Mouse (Mus musculus): ENCODE measurements around the gene Tnrc18. TPM values are rescaled to one million over a fixed set of nuclear protein-coding genes. Genes with fewer than 3 reads are reported as not detected.

The Tnrc18 gene
- polyA plus RNA-seq, 1 experiment: 29.3 TPM

DNA sequence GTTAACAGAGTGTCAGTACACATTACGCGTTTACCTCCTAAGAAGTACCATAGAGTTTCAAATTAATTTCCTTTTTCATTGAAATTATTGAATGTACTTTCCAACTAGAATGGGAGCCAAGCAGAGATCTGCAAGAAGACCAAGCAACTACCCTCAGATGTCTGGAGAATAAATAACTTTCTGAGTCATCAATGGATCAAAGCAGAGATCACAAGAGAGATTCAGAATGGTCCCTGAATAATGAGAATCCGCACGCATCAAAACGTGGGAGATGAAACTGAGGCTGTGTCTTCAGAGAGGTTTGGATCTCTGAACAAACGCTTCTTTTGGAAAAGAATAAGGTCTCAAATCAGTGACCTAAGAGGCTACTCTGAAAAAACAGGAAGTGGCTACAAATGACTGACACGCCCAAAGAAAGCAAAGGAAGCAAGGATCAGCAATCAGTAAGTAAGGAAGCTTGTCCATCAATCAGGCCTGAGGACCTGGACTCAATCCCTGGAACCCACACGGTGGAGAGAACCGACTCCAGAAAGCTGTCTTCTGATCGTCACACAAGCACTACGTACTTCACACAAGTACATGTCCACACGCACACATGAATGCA lies 70.3 kb downstream of the Tnrc18 start:
- H3K27me3 ChIP-seq (ENCODE audit: control insufficient read depth, insufficient read depth, low read length): no peaks in the 10 kb centered on the region
- no peaks in the 10 kb centered on the region; the same call in 1 of the 2 replicates for H3K4me1 ChIP-seq (ENCODE audit: control insufficient read depth, insufficient read depth, low read length)
- H3K4me3 ChIP-seq (replicated peaks; ENCODE audit: insufficient read depth, low read depth, low read length): no peak overlapping the region
- 72% methylated on average over 12 of the region's 12 CpGs for WGBS
- H3K27ac ChIP-seq (ENCODE audit: insufficient read depth, low read length): no peak overlapping the region
- no peak for TF ChIP-seq POLR2A (IDR thresholded peaks at IDR 0.05; ENCODE audit: borderline replicate concordance, insufficient read depth, low read length)
- no peak for DNase-seq

GRCm38 (mm10) chr5:142739941-142740340 lies 77.5 kb downstream of the Tnrc18 start:
- Histone ChIP-seq H3K27ac (ENCODE audit: insufficient read depth, low read length) (no peak overlapping the region), H3K4me3 (replicated peaks; ENCODE audit: insufficient read depth, low read depth, low read length) (no peak overlapping the region), H3K4me1 (ENCODE audit: control insufficient read depth, insufficient read depth, low read length) (no peaks in the 10 kb centered on the region), H3K27me3 (ENCODE audit: control insufficient read depth, insufficient read depth, low read length) (no peaks in the 10 kb centered on the region)
- DNase-seq: no peak
- 45% methylated on average over 8 of the region's 8 CpGs for WGBS
- TF ChIP-seq POLR2A (IDR thresholded peaks at IDR 0.05; ENCODE audit: borderline replicate concordance, insufficient read depth, low read length) (no peak), CTCF (IDR thresholded peaks at IDR 0.05; ENCODE audit: borderline replicate concordance, insufficient read depth, low read depth, low read length) (no peak)

- 33% methylated on average over 11 of the region's 11 CpGs for WGBS
- H3K27ac ChIP-seq (ENCODE audit: insufficient read depth, low read length): no peak overlapping the region
These were observed 85.5 kb downstream of the Tnrc18 start for GRCm38 (mm10) chr5:142731916-142732315.

GRCm38 (mm10) chr5:142730295-142730694 lies 87.2 kb downstream of the Tnrc18 start:
- TF ChIP-seq POLR2A (IDR thresholded peaks at IDR 0.05; ENCODE audit: borderline replicate concordance, insufficient read depth, low read length) (no peak), CTCF (IDR thresholded peaks at IDR 0.05; ENCODE audit: borderline replicate concordance, insufficient read depth, low read depth, low read length) (no peak)

More at GRCm38 (mm10) chr5:142731916-142732315, 85.5 kb downstream of the Tnrc18 start:
- Histone ChIP-seq H3K27me3 (ENCODE audit: control insufficient read depth, insufficient read depth, low read length) (no peaks in the 10 kb centered on the region), H3K4me1 (ENCODE audit: control insufficient read depth, insufficient read depth, low read length) (no peaks in the 10 kb centered on the region), H3K4me3 (replicated peaks; ENCODE audit: insufficient read depth, low read depth, low read length) (no peak overlapping the region)
- DNase-seq: no peak
- TF ChIP-seq POLR2A (IDR thresholded peaks at IDR 0.05; ENCODE audit: borderline replicate concordance, insufficient read depth, low read length): no peak
- TF ChIP-seq CTCF (IDR thresholded peaks at IDR 0.05; ENCODE audit: borderline replicate concordance, insufficient read depth, low read depth, low read length): no peak

DNA sequence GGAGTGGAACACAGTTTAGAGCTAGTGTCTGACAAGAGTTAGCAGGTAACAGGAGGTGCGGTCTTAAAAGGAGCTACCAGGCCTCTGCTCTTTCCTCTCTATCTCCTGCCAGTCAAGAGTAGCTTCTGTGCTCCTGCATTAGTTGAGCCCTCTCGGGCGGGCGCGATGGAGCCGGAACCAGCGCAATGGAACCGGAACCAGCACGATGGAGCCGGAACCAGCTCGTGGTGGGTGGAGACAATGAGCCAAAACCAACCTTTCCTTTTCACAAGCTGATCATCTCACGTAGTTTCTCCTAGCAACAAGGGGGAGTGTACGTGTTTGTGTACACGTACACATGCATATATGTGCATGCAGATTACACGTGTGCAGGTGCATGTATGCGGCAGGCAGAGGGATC lies 89.2 kb downstream of the Tnrc18 start:
- no peak for DNase-seq
- no peak for TF ChIP-seq POLR2A (IDR thresholded peaks at IDR 0.05; ENCODE audit: borderline replicate concordance, insufficient read depth, low read length)
- H3K4me3 ChIP-seq (replicated peaks; ENCODE audit: insufficient read depth, low read depth, low read length): no peak overlapping the region
- no peaks in the 10 kb centered on the region for H3K27me3 ChIP-seq (ENCODE audit: control insufficient read depth, insufficient read depth, low read length)
- peaks cover 3% of the 10 kb centered on the region; the same call in 1 of the 2 replicates for H3K4me1 ChIP-seq (ENCODE audit: control insufficient read depth, insufficient read depth, low read length)
- H3K27ac ChIP-seq (ENCODE audit: insufficient read depth, low read length): no peak overlapping the region
- 97% methylated on average over 16 of the region's 16 CpGs for WGBS

More at GRCm38 (mm10) chr5:142730295-142730694, 87.2 kb downstream of the Tnrc18 start:
- 89% methylated on average over 12 of the region's 12 CpGs for WGBS
- H3K27ac ChIP-seq (ENCODE audit: insufficient read depth, low read length): no peak overlapping the region
- H3K4me1 ChIP-seq (ENCODE audit: control insufficient read depth, insufficient read depth, low read length): no peaks in the 10 kb centered on the region
- DNase-seq: no peak
- H3K27me3 ChIP-seq (ENCODE audit: control insufficient read depth, insufficient read depth, low read length): no peaks in the 10 kb centered on the region
- no peak overlapping the region for H3K4me3 ChIP-seq (replicated peaks; ENCODE audit: insufficient read depth, low read depth, low read length)

GRCm38 (mm10) chr5:142726748-142727147 lies 90.7 kb downstream of the Tnrc18 start:
- no peak overlapping the region for H3K27ac ChIP-seq (ENCODE audit: insufficient read depth, low read length)
- H3K4me1 ChIP-seq (ENCODE audit: control insufficient read depth, insufficient read depth, low read length): peaks cover 3% of the 10 kb centered on the region; the same call in 1 of the 2 replicates
- no peak overlapping the region for H3K4me3 ChIP-seq (replicated peaks; ENCODE audit: insufficient read depth, low read depth, low read length)
- WGBS: 28% methylated on average over 6 of the region's 6 CpGs
- no peaks in the 10 kb centered on the region for H3K27me3 ChIP-seq (ENCODE audit: control insufficient read depth, insufficient read depth, low read length)
- no peak for TF ChIP-seq CTCF (IDR thresholded peaks at IDR 0.05; ENCODE audit: borderline replicate concordance, insufficient read depth, low read depth, low read length)
- TF ChIP-seq POLR2A (IDR thresholded peaks at IDR 0.05; ENCODE audit: borderline replicate concordance, insufficient read depth, low read length): no peak
- no peak for DNase-seq

GRCm38 (mm10) chr5:142724265-142724664 lies 93.2 kb downstream of the Tnrc18 start:
- WGBS: 88% methylated on average over 7 of the region's 7 CpGs

DNA sequence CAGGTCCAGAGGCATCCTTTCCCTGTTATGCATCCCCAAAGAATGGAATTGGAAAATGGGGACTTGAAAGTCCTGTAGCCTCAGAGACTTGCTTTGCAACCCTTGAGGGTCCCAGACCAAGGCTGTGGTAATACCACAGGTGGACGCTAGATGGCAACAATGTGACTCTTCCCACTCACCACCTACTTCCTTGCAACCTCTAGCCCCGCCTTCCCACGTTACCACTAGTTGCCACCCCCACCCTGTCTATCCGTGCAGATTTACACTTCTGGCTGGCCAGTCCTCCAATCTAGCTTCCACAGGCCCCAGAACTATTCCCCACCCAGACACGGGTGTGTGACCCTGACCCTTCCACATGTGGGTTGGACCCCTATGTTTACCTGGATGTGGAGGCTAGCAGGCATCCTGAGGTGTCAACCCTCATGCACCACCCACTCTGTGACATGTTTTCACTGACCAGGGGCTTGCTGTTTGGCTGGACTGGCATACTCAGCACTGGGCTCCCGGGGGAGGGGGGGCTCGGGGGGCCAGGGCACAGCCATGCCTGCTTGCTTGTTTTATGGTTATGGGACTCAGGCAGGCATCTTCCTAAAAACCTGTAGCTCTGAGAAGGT lies 93.8 kb downstream of the Tnrc18 start:
- Histone ChIP-seq H3K4me3 (replicated peaks; ENCODE audit: insufficient read depth, low read depth, low read length) (no peak overlapping the region), H3K4me1 (ENCODE audit: control insufficient read depth, insufficient read depth, low read length) (peaks cover 3% of the 10 kb centered on the region; the same call in 1 of the 2 replicates), H3K27me3 (ENCODE audit: control insufficient read depth, insufficient read depth, low read length) (no peaks in the 10 kb centered on the region), H3K27ac (ENCODE audit: insufficient read depth, low read length) (no peak overlapping the region)
- DNase-seq: peak; percentile 57 to 69
- 18% methylated on average over 7 of the region's 7 CpGs for WGBS
- TF ChIP-seq CTCF (IDR thresholded peaks at IDR 0.05; ENCODE audit: borderline replicate concordance, insufficient read depth, low read depth, low read length) (peak; percentile 91), POLR2A (IDR thresholded peaks at IDR 0.05; ENCODE audit: borderline replicate concordance, insufficient read depth, low read length) (no peak; the same call in 1 of the 2 replicates)

More at GRCm38 (mm10) chr5:142724265-142724664, 93.2 kb downstream of the Tnrc18 start:
- Histone ChIP-seq H3K4me1 (ENCODE audit: control insufficient read depth, insufficient read depth, low read length) (peaks cover 3% of the 10 kb centered on the region; the same call in 1 of the 2 replicates), H3K27ac (ENCODE audit: insufficient read depth, low read length) (no peak overlapping the region), H3K27me3 (ENCODE audit: control insufficient read depth, insufficient read depth, low read length) (no peaks in the 10 kb centered on the region), H3K4me3 (replicated peaks; ENCODE audit: insufficient read depth, low read depth, low read length) (no peak overlapping the region)
- no peak for TF ChIP-seq POLR2A (IDR thresholded peaks at IDR 0.05; ENCODE audit: borderline replicate concordance, insufficient read depth, low read length)
- no peak for TF ChIP-seq CTCF (IDR thresholded peaks at IDR 0.05; ENCODE audit: borderline replicate concordance, insufficient read depth, low read depth, low read length)
- DNase-seq: no peak
